Mouse (Mus musculus) E14TG2a.4 (cell line): ENCODE measurements around the gene Ralgapb.

Experiments
- CTCF ChIP-seq: conservative IDR thresholded peaks from 2 replicates; pipeline ENCODE4 v1.5.1; 2014; ENCODE audit warnings: low read length
- NANOG ChIP-seq: IDR thresholded peaks from 2 replicates; pipeline ENCODE4 v1.6.1; 2014; ENCODE audit warnings: borderline replicate concordance, low read length, mixed read lengths
- POU5F1 ChIP-seq: IDR thresholded peaks from 2 replicates; pipeline ENCODE4 v1.6.1; 2014; ENCODE audit warnings: low read length, borderline replicate concordance

DNA sequence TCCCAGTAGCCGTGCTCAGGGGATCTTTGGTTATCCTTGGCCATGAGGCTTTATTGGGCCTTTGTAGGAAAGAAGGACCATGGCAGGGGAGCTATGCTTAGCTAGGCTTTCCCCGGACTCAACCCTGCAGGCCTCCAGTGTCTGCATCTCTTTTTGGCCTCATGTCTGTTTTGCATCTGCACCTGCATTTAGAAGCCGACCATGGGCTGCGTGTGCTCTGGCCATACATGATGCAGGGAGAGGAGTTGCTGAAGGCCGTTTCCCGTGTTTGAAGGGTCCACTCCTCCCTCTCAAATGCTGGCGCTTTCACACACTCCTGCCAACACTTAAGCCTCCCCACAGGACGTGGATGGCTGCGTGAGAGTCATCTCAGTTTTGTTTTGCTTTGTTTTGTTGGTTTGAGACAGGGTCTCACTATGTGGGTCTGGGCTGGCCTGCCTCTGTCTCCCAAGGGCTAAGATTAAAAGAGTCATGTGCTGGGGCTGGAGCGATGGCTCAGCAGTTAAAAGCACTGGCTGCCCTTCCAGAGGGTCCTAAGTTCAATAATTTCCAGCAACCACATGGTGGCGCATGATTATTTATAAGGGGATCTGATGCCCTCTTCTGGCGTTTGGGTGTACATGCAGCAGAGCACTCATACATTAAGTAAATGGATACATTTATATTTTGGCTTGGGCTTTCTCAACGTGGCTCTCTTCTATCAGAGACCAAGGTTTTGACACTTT, 30.1 kb upstream of the Ralgapb start:
- TF ChIP-seq CTCF: peak; percentile 91
- TF ChIP-seq NANOG: no peak
- TF ChIP-seq POU5F1: no peak
